Mouse (Mus musculus) embryonic facial prominence, embryonic 10.5 days (tissue): Measurements from ENCODE around the gene Olfr50. TPM values are rescaled to one million over a fixed set of nuclear protein-coding genes. Genes with fewer than 3 reads are reported as not detected.

Source experiments
- DNase-seq: peaks from one replicate; pipeline ENCODE4 v3.0.0-alpha.2; 2017; ENCODE audit warnings: low spot score
- H3K27ac ChIP-seq: fragments of 300-500 bp; sonication (generic); replicated peaks from 2 replicates; pipeline ENCODE4 v1.5.1; 2016; ENCODE audit warnings: mild to moderate bottlenecking
- H3K27me3 ChIP-seq: fragments of 300-500 bp; sonication (generic); replicated peaks from 2 replicates; pipeline ENCODE4 v1.6.1; 2016; ENCODE audit warnings: low read depth, mild to moderate bottlenecking; ENCODE audit not compliant: poor library complexity, severe bottlenecking
- H3K36me3 ChIP-seq: fragments of 300-500 bp; sonication (generic); replicated peaks from 2 replicates; pipeline ENCODE4 v1.6.1; 2016; ENCODE audit warnings: mild to moderate bottlenecking, moderate library complexity
- H3K4me1 ChIP-seq: fragments of 300-500 bp; sonication (generic); 2 replicates; pipeline ENCODE4 v1.6.1; 2016
- H3K4me3 ChIP-seq: fragments of 300-500 bp; sonication (generic); 2 replicates; pipeline ENCODE4 v1.5.1; 2016; ENCODE audit warnings: mild to moderate bottlenecking, moderate library complexity
- H3K9me3 ChIP-seq: fragments of 300-500 bp; sonication (generic); 2 replicates; pipeline ENCODE4 v1.6.1; 2016; ENCODE audit warnings: mild to moderate bottlenecking
- WGBS: fragments of 180-500 bp; shearing (Covaris S2); methylation state at CpG from one replicate; pipeline ENCODE4 v1.1.7; 2016; 5-methylcytosine and 5-hydroxymethylcytosine counted together
- polyA plus RNA-seq: library from polyadenylated mRNA; unstranded; fragments of >200 nt; fragmentation: Nextera tagmentation; extraction: Ambion mirVana; gene quantifications from 2 replicates; pipeline ENCODE4 v1.2.1, GENCODE M21; 2016

The Olfr50 gene
- polyA plus RNA-seq, result not detected in 2 replicates

- peaks cover 31% of the 10 kb centered on the region for H3K9me3 ChIP-seq
- WGBS, result 81% methylated on average over 2 of the region's 2 CpGs
Measured at GRCm38 (mm10) chr2:36790238-36790637, at the start of gene Olfr50. Gene Olfr50, plus strand, starts transcription at chr2:36790538.

DNA sequence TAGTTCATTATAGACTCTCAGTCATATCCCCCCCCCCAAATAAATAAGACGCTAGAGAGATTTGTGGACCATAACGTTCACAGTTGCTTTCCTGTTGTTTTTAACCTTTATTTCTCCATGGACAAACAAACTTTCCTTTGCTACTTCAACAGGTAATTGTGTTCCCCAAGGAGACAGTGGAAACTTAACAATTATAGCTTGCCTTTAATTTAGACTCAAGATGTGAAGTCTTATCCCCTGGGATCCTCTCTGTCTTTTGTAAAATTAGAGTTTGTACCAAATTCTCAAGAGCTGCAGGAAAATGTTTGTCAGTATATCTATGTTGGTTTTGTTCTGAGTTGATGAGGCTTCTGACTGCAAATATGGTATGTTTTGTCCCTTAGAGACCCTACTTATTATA lies 6.4 kb upstream of the Olfr50 start, which contains the start of gene Olfr348:
Olfr348 (plus strand) TSS at position 301 of the 400 bp plus-strand sequence.
- no peak within 1 kb of the TSS for H3K27ac ChIP-seq
- no peaks in the 10 kb centered on the region for H3K27me3 ChIP-seq
- 73% methylated on average over 2 of the region's 2 CpGs for WGBS

More at GRCm38 (mm10) chr2:36790238-36790637, at the start of gene Olfr50:
- H3K27me3 ChIP-seq, result no peaks in the 10 kb centered on the region
- no peak for DNase-seq
- H3K4me3 ChIP-seq, result no peak within 1 kb of the TSS
- H3K36me3 ChIP-seq, result no peaks in the 10 kb centered on the region
- no peaks in the 10 kb centered on the region for H3K4me1 ChIP-seq
- no peak within 1 kb of the TSS for H3K27ac ChIP-seq

DNA sequence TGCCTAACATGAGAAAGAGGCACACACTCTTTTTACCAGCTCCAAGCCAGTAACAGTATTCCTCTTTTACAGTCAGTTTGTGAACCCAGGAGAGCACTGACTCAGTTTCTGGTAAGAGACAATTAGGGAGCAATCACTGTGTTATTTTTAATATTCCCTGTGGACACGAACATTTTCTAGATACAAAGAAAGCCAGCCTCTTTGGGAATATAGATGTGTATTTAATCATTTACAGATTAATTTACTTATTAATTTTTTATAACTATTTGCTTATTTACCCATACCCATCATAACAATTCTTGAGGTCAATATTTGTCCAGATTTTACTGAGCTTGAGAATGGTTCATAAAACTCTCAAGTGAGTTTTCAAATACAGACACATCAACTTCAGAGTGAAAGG lies 26.6 kb downstream of the Olfr50 start, which contains the start of gene Olfr3:
Olfr3 (minus strand) TSS at position 101 of the 400 bp plus-strand sequence.
- DNase-seq, result no peak
- WGBS, result 68% methylated on average over 1 of the region's 1 CpGs
- peaks cover 42% of the 10 kb centered on the region for H3K9me3 ChIP-seq

More for the DNA sequence above, 6.4 kb upstream of the Olfr50 start, which contains the start of gene Olfr348:
- no peak within 1 kb of the TSS for H3K4me3 ChIP-seq
- H3K36me3 ChIP-seq, result no peaks in the 10 kb centered on the region
- no peak for DNase-seq
- no peaks in the 10 kb centered on the region for H3K4me1 ChIP-seq
- peaks cover 13% of the 10 kb centered on the region for H3K9me3 ChIP-seq

DNA sequence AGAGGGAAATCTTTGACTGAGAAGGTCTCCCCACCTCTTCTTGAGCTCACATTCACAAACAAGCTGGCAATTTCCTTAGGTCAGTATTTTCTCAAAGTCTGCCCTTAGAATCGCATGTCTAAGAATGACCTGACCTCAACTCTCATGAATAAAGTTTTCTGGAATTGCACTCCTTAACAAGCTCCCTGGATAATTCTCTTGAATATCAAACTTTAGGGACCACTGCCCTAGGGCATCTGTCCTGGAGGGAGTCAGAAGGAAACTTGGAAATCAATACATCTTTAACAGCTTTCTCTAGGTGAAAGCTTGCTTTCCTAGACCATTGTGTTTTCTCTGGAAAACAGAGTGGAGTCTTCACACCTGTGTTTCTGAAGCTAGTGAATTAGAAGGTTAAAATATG lies 55.7 kb downstream of the Olfr50 start, which contains the start of gene Olfr350:
Olfr350 (plus strand) TSS at position 301 of the 400 bp plus-strand sequence.
- DNase-seq, result no peak
- Histone ChIP-seq H3K4me3 (no peak within 1 kb of the TSS), H3K9me3 (peaks cover 23% of the 10 kb centered on the region), H3K36me3 (no peaks in the 10 kb centered on the region), H3K4me1 (no peaks in the 10 kb centered on the region), H3K27ac (no peak within 1 kb of the TSS), H3K27me3 (no peaks in the 10 kb centered on the region)
- WGBS, result 85% methylated on average over 1 of the region's 1 CpGs

More for the DNA sequence above, 26.6 kb downstream of the Olfr50 start, which contains the start of gene Olfr3:
- Histone ChIP-seq H3K36me3 (no peaks in the 10 kb centered on the region), H3K4me3 (no peak within 1 kb of the TSS), H3K27ac (no peak within 1 kb of the TSS), H3K4me1 (no peaks in the 10 kb centered on the region), H3K27me3 (no peaks in the 10 kb centered on the region)

Other genes starting within 250 kb of the Olfr50 start
- gene Olfr344, start 223.9 kb upstream of the Olfr50 start, polyA plus RNA-seq, result not detected in 2 replicates
- gene Olfr345, start 150.5 kb upstream of the Olfr50 start, polyA plus RNA-seq, result not detected in 2 replicates
- gene Olfr346, start 104.8 kb upstream of the Olfr50 start, polyA plus RNA-seq, result not detected in 2 replicates
- not detected in 2 replicates for gene Olfr347, start 58.6 kb upstream of the Olfr50 start, polyA plus RNA-seq
- not detected in 2 replicates for gene Olfr348, start 6.3 kb upstream of the Olfr50 start, polyA plus RNA-seq
- not detected in 2 replicates for gene Olfr3, start 26.5 kb downstream of the Olfr50 start, polyA plus RNA-seq
- gene Olfr350, start 55.8 kb downstream of the Olfr50 start, polyA plus RNA-seq, result not detected in 2 replicates
- not detected in 2 replicates for gene Olfr351, start 72.1 kb downstream of the Olfr50 start, polyA plus RNA-seq
- not detected in 2 replicates for gene Olfr352, start 77.9 kb downstream of the Olfr50 start, polyA plus RNA-seq
- not detected in 2 replicates for gene Olfr353, start 102.4 kb downstream of the Olfr50 start, polyA plus RNA-seq
- gene Olfr354, start 115.1 kb downstream of the Olfr50 start, polyA plus RNA-seq, result not detected in 2 replicates
- not detected in 2 replicates for gene Olfr355, start 138.4 kb downstream of the Olfr50 start, polyA plus RNA-seq
- not detected in 2 replicates for gene Olfr356, start 146.6 kb downstream of the Olfr50 start, polyA plus RNA-seq
- gene Olfr357, start 203.3 kb downstream of the Olfr50 start, polyA plus RNA-seq, result not detected in 2 replicates
- not detected in 2 replicates for gene Olfr358, start 218.8 kb downstream of the Olfr50 start, polyA plus RNA-seq